Mouse (Mus musculus): Measurements from ENCODE around the gene Nfatc2ip. TPM values are rescaled to one million over a fixed set of nuclear protein-coding genes. Genes with fewer than 3 reads are reported as not detected.
A peak's percentile ranks its signal among the peaks of the same experiment; 100 is the strongest.

Gene Nfatc2ip
- total RNA-seq, 2 experiments from 2014 or later: 6.3 to 17.8 TPM

GRCm38 (mm10) chr7:126358413-126358812 lies 38.1 kb downstream of the Nfatc2ip start:
- 0 out of 2 replicates have a peak, but pooled peaks have one; percentile 13 for ATAC-seq (replicated peaks; ENCODE audit: low FRiP score, poor library complexity, severe bottlenecking)

- no peak for ATAC-seq (replicated peaks; ENCODE audit: low FRiP score, poor library complexity, severe bottlenecking)
Measured at GRCm38 (mm10) chr7:126357838-126358237, 38.7 kb downstream of the Nfatc2ip start.

GRCm38 (mm10) chr7:126356793-126357591 lies 39.5 kb downstream of the Nfatc2ip start:
- 0 out of 2 replicates have a peak, but pooled peaks have one; percentile 44 for ATAC-seq (replicated peaks; ENCODE audit: low FRiP score, poor library complexity, severe bottlenecking)

GRCm38 (mm10) chr7:126355847-126356597 lies 40.5 kb downstream of the Nfatc2ip start:
- no peak for ATAC-seq (replicated peaks; ENCODE audit: low FRiP score, poor library complexity, severe bottlenecking)

- no peak for ATAC-seq (replicated peaks; ENCODE audit: low FRiP score, poor library complexity, severe bottlenecking)
Measured at GRCm38 (mm10) chr7:126354738-126355614, 41.6 kb downstream of the Nfatc2ip start.

- ATAC-seq (replicated peaks; ENCODE audit: low FRiP score, poor library complexity, severe bottlenecking): no peak
Measured at GRCm38 (mm10) chr7:126353994-126354365, 42.6 kb downstream of the Nfatc2ip start.

GRCm38 (mm10) chr7:126353251-126353993 lies 43.1 kb downstream of the Nfatc2ip start:
- ATAC-seq (replicated peaks; ENCODE audit: low FRiP score, poor library complexity, severe bottlenecking): no peak

- no peak for ATAC-seq (replicated peaks; ENCODE audit: low FRiP score, poor library complexity, severe bottlenecking)
Measured at GRCm38 (mm10) chr7:126351419-126351951, 45.1 kb downstream of the Nfatc2ip start.

GRCm38 (mm10) chr7:126350748-126351418 lies 45.7 kb downstream of the Nfatc2ip start:
- ATAC-seq (replicated peaks; ENCODE audit: low FRiP score, poor library complexity, severe bottlenecking): no peak

- no peak for ATAC-seq (replicated peaks; ENCODE audit: low FRiP score, poor library complexity, severe bottlenecking)
Measured at GRCm38 (mm10) chr7:126348293-126348692, 48.2 kb downstream of the Nfatc2ip start.

GRCm38 (mm10) chr7:126347098-126347497 lies 49.4 kb downstream of the Nfatc2ip start:
- no peak for ATAC-seq (replicated peaks; ENCODE audit: low FRiP score, poor library complexity, severe bottlenecking)

GRCm38 (mm10) chr7:126345969-126346368 lies 50.6 kb downstream of the Nfatc2ip start:
- ATAC-seq (replicated peaks; ENCODE audit: low FRiP score, poor library complexity, severe bottlenecking): no peak

GRCm38 (mm10) chr7:126345557-126345956 lies 51.0 kb downstream of the Nfatc2ip start:
- no peak for ATAC-seq (replicated peaks; ENCODE audit: low FRiP score, poor library complexity, severe bottlenecking)

- ATAC-seq (replicated peaks; ENCODE audit: low FRiP score, poor library complexity, severe bottlenecking): no peak
Measured at GRCm38 (mm10) chr7:126340896-126341295, 55.6 kb downstream of the Nfatc2ip start.

GRCm38 (mm10) chr7:126340206-126340618 lies 56.3 kb downstream of the Nfatc2ip start:
- no peak for ATAC-seq (replicated peaks; ENCODE audit: low FRiP score, poor library complexity, severe bottlenecking)

- ATAC-seq (replicated peaks; ENCODE audit: low FRiP score, poor library complexity, severe bottlenecking): no peak
Measured at GRCm38 (mm10) chr7:126339521-126339971, 57.0 kb downstream of the Nfatc2ip start.

GRCm38 (mm10) chr7:126338906-126339305 lies 57.6 kb downstream of the Nfatc2ip start:
- ATAC-seq (replicated peaks; ENCODE audit: low FRiP score, poor library complexity, severe bottlenecking): no peak

GRCm38 (mm10) chr7:126335556-126335955 lies 61.0 kb downstream of the Nfatc2ip start:
- ATAC-seq (replicated peaks; ENCODE audit: low FRiP score, poor library complexity, severe bottlenecking): no peak

All from erythroblast, adult 5-6 weeks (primary cell).